Mouse (Mus musculus) ES-E14 (cell line): ENCODE data around the gene Akap2. TPM values are rescaled to one million over a fixed set of nuclear protein-coding genes. Genes with fewer than 3 reads are reported as not detected.

ENCODE experiments used
- DNase-seq: peaks from one replicate; pipeline ENCODE4 v3.0.0-alpha.2; 2013; ENCODE audit warnings: low read depth, low spot score
- H3K27ac ChIP-seq: 2 replicates; pipeline ENCODE4 v1.5.1; 2012; ENCODE audit warnings: low read depth, mild to moderate bottlenecking, low read length, moderate library complexity, mixed read lengths; ENCODE audit not compliant: poor library complexity, insufficient read depth, severe bottlenecking
- H3K36me3 ChIP-seq: 2 replicates; pipeline ENCODE4 v1.6.1; 2012; ENCODE audit warnings: mild to moderate bottlenecking, low read length, moderate library complexity, mixed read lengths; ENCODE audit not compliant: control insufficient read depth, poor library complexity, insufficient read depth, severe bottlenecking
- H3K4me1 ChIP-seq, 2 experiments: fragments of 150-350 bp in 1 of 2; sonication (generic) in 1 of 2; 2 replicates each; pipeline ENCODE4 v1.6.1; 2012; ENCODE audit warnings: low read length in 2 of 2, mild to moderate bottlenecking in 1 of 2, mixed read lengths in 1 of 2; ENCODE audit not compliant: control insufficient read depth in 2 of 2, insufficient read depth in 2 of 2, poor library complexity in 1 of 2
- H3K4me3 ChIP-seq, 2 experiments: fragments of 150-350 bp in 1 of 2; sonication (generic) in 1 of 2; 2 replicates each; pipeline ENCODE4 v1.5.1; 2012; ENCODE audit warnings: low read length in 2 of 2, low read depth in 1 of 2, mild to moderate bottlenecking in 1 of 2, mixed read lengths in 1 of 2; ENCODE audit not compliant: insufficient read depth in 1 of 2, poor library complexity in 1 of 2, severe bottlenecking in 1 of 2
- H3K9ac ChIP-seq: 2 replicates; pipeline ENCODE4 v1.6.1; 2012; ENCODE audit warnings: low read depth, mild to moderate bottlenecking, low read length, mixed read lengths; ENCODE audit not compliant: poor library complexity, insufficient read depth, severe bottlenecking
- H3K9me3 ChIP-seq: fragments of 150-350 bp; sonication (generic); 2 replicates; pipeline ENCODE4 v1.6.1; 2012; ENCODE audit warnings: low read depth, mild to moderate bottlenecking, low read length; ENCODE audit not compliant: control insufficient read depth, insufficient read depth
- CHD2 ChIP-seq: IDR thresholded peaks from 2 replicates; pipeline ENCODE4 v1.6.1; 2014; ENCODE audit warnings: mild to moderate bottlenecking, low read depth, low read length, inconsistent platforms
- HCFC1 ChIP-seq: IDR thresholded peaks from 2 replicates; pipeline ENCODE4 v1.6.1; 2012; ENCODE audit warnings: low read length, inconsistent platforms, borderline replicate concordance; ENCODE audit not compliant: insufficient read depth
- MAFK ChIP-seq: IDR thresholded peaks from 2 replicates; pipeline ENCODE4 v1.6.1; 2014; ENCODE audit warnings: mild to moderate bottlenecking, low read depth, low read length, inconsistent platforms; ENCODE audit not compliant: insufficient read depth
- ZC3H11A ChIP-seq: IDR thresholded peaks from 2 replicates; pipeline ENCODE4 v1.6.1; 2012; ENCODE audit warnings: low read depth, mild to moderate bottlenecking, inconsistent platforms, low read length, borderline replicate concordance
- ZNF384 ChIP-seq: IDR thresholded peaks from 2 replicates; pipeline ENCODE4 v1.6.1; 2012; ENCODE audit warnings: low read depth, low read length, inconsistent platforms
- in situ Hi-C, 2 experiments: fragments of 600-800 bp; cut with MboI; formaldehyde crosslinking; loops; one replicate each; pipeline ENCODE4 v1.15.1; 2025; ENCODE audit warnings: low sequenced_read_pairs in 2 of 2, inconsistent platforms in 1 of 2; ENCODE audit not compliant: unreplicated experiment in 2 of 2
- total RNA-seq: library from RNA; depleted of rRNA; stranded (reverse); fragments of 300-350 nt; gene quantifications from 2 replicates; pipeline ENCODE4 v1.2.3, GENCODE M21; 2012

Akap2 gene
- total RNA-seq, 1 experiment = 35.7 TPM

DNA sequence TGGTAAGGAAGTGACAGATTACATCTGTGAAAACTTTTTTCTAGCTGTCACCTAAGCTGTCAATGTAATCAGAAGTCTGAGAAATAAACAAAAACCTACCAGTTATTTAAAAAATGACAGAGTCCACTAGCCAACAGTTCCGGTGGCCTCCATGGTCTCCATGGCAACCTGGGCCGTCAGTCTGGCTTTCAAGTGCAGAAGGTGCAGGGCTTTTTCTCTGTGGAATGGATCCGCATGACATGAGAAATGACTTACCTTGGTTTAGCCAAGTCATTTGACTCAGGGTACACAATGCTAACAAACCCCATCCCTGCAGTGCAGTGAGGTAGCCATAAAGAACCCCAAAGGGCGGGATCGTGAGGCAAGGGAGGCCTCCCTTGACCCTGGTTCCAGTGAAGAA is 204.7 kb downstream of the Akap2 start:
- TF ChIP-seq HCFC1 = no peak
- no peak for TF ChIP-seq ZC3H11A
- in situ Hi-C loops = no loop called here

DNA sequence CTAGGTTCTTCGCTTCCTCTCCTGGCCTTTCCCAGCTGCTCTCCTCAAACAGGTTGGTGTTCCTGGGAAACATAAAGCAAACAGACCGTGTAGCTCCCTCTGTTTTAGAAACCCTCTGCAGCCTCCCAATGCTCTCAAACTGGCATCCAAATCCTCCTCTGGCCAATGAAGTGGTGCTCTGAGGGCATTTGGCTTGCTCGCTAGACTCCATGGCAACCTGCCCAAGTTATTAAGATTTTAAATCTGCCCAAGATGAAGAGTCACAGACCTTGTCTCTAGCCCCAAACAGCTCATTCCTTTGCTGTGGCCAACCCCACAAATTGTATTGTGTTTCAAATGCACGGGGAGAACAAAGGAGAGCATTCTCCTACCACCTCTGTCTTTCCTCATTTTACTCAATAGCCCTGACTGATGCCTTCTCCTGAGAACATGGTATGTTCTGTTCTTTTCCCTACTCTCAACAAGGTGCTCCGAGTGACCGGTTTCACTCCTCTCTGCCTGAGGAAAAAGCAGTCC is 207.2 kb downstream of the Akap2 start:
- H3K4me3 ChIP-seq = no peak overlapping the region
- in situ Hi-C loops = no loop called here
- no peaks in the 10 kb centered on the region for H3K36me3 ChIP-seq
- no peaks in the 10 kb centered on the region for H3K9me3 ChIP-seq
- H3K4me1 ChIP-seq = peaks cover 0 to 14% of the 10 kb centered on the region in 2 experiments; a peak in 2 of 4 replicates
- no peak overlapping the region for H3K9ac ChIP-seq
- TF ChIP-seq HCFC1 (no peak), ZNF384 (no peak), CHD2 (no peak), MAFK (no peak), ZC3H11A (no peak)
- H3K27ac ChIP-seq = no peak overlapping the region
- no peak for DNase-seq

More for the DNA sequence above, 204.7 kb downstream of the Akap2 start:
- Histone ChIP-seq H3K27ac (no peak overlapping the region), H3K9ac (no peak overlapping the region), H3K4me1 (peaks cover 2 to 20% of the 10 kb centered on the region in 2 experiments), H3K9me3 (no peaks in the 10 kb centered on the region), H3K4me3 (no peak overlapping the region), H3K36me3 (no peaks in the 10 kb centered on the region)
- no peak for DNase-seq

DNA sequence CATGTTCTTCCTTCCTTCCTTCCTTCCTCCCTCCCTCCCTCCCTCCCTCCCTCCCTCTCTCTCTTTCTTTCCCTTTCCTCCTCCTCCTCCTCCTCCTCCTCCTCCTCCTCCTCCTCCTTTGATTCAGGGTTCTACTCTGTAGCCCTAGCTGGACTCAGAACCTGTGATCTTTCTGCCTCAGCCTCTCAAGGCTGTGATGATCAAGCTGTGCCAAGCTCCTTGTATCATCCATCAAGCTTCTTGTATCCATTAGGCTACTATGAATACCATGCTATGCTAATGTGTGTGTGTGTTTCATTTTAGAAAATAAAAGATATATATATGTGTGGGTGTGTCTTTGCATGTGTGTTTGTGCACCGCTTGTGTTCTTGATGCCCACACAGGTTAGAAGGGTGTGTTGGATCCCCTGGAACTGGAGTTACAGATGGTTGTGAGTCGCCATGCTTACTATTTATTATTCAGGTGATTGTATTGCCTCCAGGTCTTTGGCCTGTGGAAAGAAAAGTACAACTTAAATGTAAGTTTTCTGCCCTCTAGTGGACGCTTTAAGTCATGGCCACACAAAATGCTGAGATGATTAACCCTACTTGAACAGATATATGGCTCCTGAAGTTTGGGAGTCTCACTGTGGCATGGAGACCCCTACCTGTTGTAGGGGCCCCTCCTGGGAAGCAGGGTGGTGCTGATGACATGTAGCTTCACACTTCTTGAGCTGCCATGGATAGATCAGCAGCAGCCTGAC is 210.2 kb downstream of the Akap2 start:
- H3K9ac ChIP-seq = no peak overlapping the region
- H3K9me3 ChIP-seq = no peaks in the 10 kb centered on the region
- no peaks in the 10 kb centered on the region for H3K36me3 ChIP-seq
- peaks cover 0 to 5% of the 10 kb centered on the region in 2 experiments; a peak in 2 of 4 replicates for H3K4me1 ChIP-seq
- in situ Hi-C loops = no loop called here
- no peak overlapping the region for H3K4me3 ChIP-seq
- no peak for TF ChIP-seq CHD2
- TF ChIP-seq MAFK = no peak
- TF ChIP-seq ZNF384 = no peak
- no peak for TF ChIP-seq ZC3H11A
- no peak for TF ChIP-seq HCFC1
- peak; percentile 44 for DNase-seq
- H3K27ac ChIP-seq = no peak overlapping the region

DNA sequence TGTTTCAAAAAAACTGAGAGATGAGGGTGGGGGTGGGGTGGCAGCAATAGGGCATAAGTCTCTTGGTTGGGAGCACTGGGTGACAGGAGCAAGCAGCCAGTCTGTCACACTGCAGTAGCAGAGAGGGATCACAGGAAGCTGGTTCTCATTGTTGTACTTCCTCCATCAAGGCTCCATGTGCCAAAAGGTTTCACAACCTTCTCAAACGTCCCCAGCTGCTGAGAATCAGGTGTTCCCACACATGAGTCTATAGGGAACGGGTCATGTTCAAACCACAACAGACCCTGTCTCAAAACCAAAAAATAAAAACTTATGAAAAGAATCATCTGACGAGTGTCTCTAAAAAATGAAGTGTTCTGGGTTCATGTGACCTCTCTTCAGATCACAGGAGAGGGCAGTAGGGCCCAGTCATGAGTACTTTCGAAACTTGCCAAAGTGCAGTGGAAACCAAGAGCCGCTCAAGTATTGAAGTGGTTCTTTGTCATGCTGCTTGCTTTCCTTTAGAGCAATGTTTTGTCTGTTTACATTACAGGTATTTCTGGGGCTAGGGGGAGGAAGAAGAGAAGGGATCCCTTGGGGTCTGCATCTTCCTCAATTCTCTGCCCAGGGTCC is 213.2 kb downstream of the Akap2 start:
- Histone ChIP-seq H3K36me3 (no peaks in the 10 kb centered on the region), H3K4me3 (no peak overlapping the region), H3K4me1 (peaks cover 2 to 3% of the 10 kb centered on the region in 2 experiments; a peak in 2 of 4 replicates), H3K9me3 (no peaks in the 10 kb centered on the region), H3K27ac (no peak overlapping the region), H3K9ac (no peak overlapping the region)
- in situ Hi-C loops = no loop called here
- TF ChIP-seq HCFC1 = no peak
- TF ChIP-seq CHD2 = no peak
- TF ChIP-seq MAFK = no peak
- TF ChIP-seq ZC3H11A = no peak
- no peak for TF ChIP-seq ZNF384
- DNase-seq = no peak
